Mouse (Mus musculus) liver, embryonic 11.5 days (tissue): Measurements from ENCODE around the gene Paf1. TPM values are rescaled to one million over a fixed set of nuclear protein-coding genes. Genes with fewer than 3 reads are reported as not detected.

Source experiments
- ATAC-seq: fragments of 200-750 bp; cut with Nextera tagmentation; replicated peaks from 2 replicates; pipeline ENCODE4 v1.8.0; 2017; ENCODE audit warnings: moderate number of reproducible peaks, mild to moderate bottlenecking, moderate TSS enrichment, moderate library complexity; ENCODE audit not compliant: low FRiP score
- DNase-seq: peaks from one replicate; pipeline ENCODE4 v3.0.0-alpha.2; 2017; ENCODE audit warnings: low spot score
- H3K27ac ChIP-seq: fragments of 300-500 bp; sonication (generic); 2 replicates; pipeline ENCODE4 v1.5.1; 2014; ENCODE audit warnings: mild to moderate bottlenecking, low read depth, low read length, control low read depth
- H3K27me3 ChIP-seq: fragments of 300-500 bp; sonication (generic); replicated peaks from 2 replicates; pipeline ENCODE4 v1.6.1; 2014; ENCODE audit warnings: low read length, mixed read lengths; ENCODE audit not compliant: control insufficient read depth, insufficient read depth
- H3K36me3 ChIP-seq: fragments of 300-500 bp; sonication (generic); 2 replicates; pipeline ENCODE4 v1.6.1; 2014; ENCODE audit warnings: mild to moderate bottlenecking, low read length, moderate library complexity, mixed read lengths; ENCODE audit not compliant: control insufficient read depth, insufficient read depth
- H3K4me1 ChIP-seq: fragments of 300-500 bp; sonication (generic); replicated peaks from 2 replicates; pipeline ENCODE4 v1.6.1; 2014; ENCODE audit warnings: low read length, mixed read lengths; ENCODE audit not compliant: control insufficient read depth, insufficient read depth
- H3K4me2 ChIP-seq: fragments of 300-500 bp; sonication (generic); 2 replicates; pipeline ENCODE4 v1.6.1; 2014; ENCODE audit warnings: mild to moderate bottlenecking, control low read depth, moderate library complexity
- H3K4me3 ChIP-seq: fragments of 300-500 bp; sonication (generic); 2 replicates; pipeline ENCODE4 v1.5.1; 2014; ENCODE audit warnings: low read depth, low read length, control low read depth
- H3K9ac ChIP-seq: fragments of 300-500 bp; sonication (generic); 2 replicates; pipeline ENCODE4 v1.6.1; 2014; ENCODE audit warnings: low read depth, low read length, control low read depth
- H3K9me3 ChIP-seq: fragments of 300-500 bp; sonication (generic); 2 replicates; pipeline ENCODE4 v1.6.1; 2016; ENCODE audit warnings: low read length, inconsistent platforms, mixed read lengths; ENCODE audit not compliant: control insufficient read depth
- WGBS: fragments of 180-500 bp; shearing (Covaris S2); extraction: QIAGEN DNeasy Blood & Tissue Kit; methylation state at CpG from one replicate; pipeline ENCODE4 v1.1.7; 2014; 5-methylcytosine and 5-hydroxymethylcytosine counted together
- polyA plus RNA-seq: library from polyadenylated mRNA; unstranded; fragments of >200 nt; fragmentation: Nextera tagmentation; extraction: Ambion mirVana; gene quantifications from 2 replicates; pipeline ENCODE4 v1.2.1, GENCODE M21; 2014

The Paf1 gene
- polyA plus RNA-seq, 1 experiment from 2014 or later = 58.6 TPM

DNA sequence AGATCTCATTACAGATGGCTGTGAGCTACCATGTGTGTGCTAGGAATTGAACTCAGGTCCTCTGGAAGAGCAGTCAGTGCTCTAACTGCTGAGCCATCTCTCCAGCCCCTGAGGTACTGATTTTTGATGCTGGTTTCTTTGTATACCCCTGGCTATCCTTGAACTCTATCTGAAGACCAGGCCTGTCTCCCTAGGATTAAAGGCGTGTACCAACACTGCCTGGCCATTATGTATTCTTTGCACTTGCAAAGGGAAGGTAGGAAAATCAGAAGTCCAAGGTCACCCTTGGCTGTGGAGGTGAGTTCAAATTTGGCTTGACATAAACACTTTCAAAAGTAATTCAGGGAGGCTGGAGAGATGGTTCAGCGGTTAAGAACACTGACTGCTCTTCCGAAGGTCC is 38.2 kb upstream of the Paf1 start:
- H3K9me3 ChIP-seq = no peaks in the 10 kb centered on the region
- H3K4me2 ChIP-seq = no peak overlapping the region
- peaks cover 25% of the 10 kb centered on the region for H3K4me1 ChIP-seq
- no peak for ATAC-seq
- no peak for DNase-seq
- no peaks in the 10 kb centered on the region for H3K27me3 ChIP-seq
- H3K9ac ChIP-seq = no peak overlapping the region
- no peak overlapping the region for H3K27ac ChIP-seq
- H3K36me3 ChIP-seq = peaks cover 32% of the 10 kb centered on the region
- WGBS = 92% methylated on average over 3 of the region's 3 CpGs
- H3K4me3 ChIP-seq = no peak overlapping the region

DNA sequence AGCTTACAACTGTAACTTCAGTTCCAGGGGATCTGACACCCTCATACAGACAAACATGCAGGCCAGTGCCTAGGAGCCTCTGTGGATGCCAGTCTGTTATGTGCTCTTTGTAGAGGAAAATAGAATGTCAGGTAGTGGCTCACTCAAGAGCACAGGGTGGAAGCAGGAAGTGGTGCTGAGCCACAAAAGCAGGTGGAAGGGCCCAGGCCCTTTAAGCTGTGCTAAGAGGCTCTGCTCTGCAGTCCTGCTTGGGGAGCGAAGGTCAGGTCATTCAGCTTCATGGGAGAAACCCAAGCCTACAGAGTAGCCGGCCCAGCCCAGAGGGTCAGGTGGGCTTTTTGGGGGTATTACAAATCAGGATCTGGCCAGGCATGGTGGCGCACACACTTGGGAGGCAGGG is 37.5 kb upstream of the Paf1 start:
- DNase-seq (no peak), ATAC-seq (no peak)
- H3K4me3 ChIP-seq = no peak overlapping the region
- H3K4me1 ChIP-seq = peaks cover 21% of the 10 kb centered on the region
- no peak overlapping the region for H3K27ac ChIP-seq
- H3K27me3 ChIP-seq = no peaks in the 10 kb centered on the region
- no peak overlapping the region for H3K4me2 ChIP-seq
- H3K9ac ChIP-seq = no peak overlapping the region
- no peaks in the 10 kb centered on the region for H3K9me3 ChIP-seq
- 84% methylated on average over 3 of the region's 3 CpGs for WGBS
- H3K36me3 ChIP-seq = peaks cover 35% of the 10 kb centered on the region

DNA sequence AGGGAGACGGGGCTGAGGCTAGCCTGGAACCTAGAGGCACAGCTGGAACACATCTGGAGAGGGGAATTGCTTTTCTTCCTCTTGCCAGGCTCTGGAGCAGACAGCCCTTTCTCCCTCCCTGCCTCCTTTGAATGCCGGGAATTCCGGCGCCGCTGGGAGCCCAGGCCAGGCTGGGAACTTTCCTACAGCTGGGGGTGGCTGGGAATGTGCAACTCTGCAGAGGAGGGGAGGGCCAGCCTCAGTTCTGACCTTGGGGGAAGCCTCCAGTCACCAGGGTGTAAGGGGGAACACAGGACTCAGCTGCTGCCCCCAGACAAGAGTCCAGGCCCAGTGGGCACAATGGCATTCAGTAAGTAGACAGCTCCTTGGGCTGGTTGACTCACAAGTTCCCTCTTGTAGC is 35.8 kb upstream of the Paf1 start:
- Histone ChIP-seq H3K4me3 (no peak overlapping the region), H3K4me1 (peaks cover 15% of the 10 kb centered on the region), H3K27ac (peak overlapping the region; percentile 67), H3K27me3 (no peaks in the 10 kb centered on the region), H3K36me3 (peaks cover 38% of the 10 kb centered on the region), H3K9me3 (no peaks in the 10 kb centered on the region), H3K9ac (no peak overlapping the region), H3K4me2 (peak overlapping the region; percentile 13)
- WGBS = 23% methylated on average over 5 of the region's 5 CpGs
- ATAC-seq (no peak), DNase-seq (no peak)

DNA sequence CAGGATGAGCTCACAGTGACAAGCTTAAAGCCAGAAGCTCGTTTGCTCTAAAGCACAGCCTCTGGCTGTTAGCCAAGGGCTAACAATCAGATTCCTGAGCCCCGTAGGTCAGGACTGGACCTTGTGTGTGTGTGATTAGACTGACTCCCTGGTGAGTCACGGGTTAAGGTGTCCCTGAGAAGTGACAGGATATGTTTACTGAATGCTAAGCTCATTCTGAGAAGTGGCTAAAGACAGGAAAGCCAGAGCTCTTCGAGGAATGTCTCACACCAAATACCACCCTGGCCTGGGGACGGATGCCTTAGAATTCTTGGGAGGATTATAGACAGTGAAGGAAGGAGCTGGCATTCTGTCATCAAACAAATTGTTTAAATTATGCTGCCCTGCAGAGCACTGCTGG is 34.8 kb upstream of the Paf1 start:
- H3K27me3 ChIP-seq = no peaks in the 10 kb centered on the region
- ATAC-seq (peak; percentile 26; the same call in 1 of the 2 replicates), DNase-seq (no peak)
- 11% methylated on average over 5 of the region's 5 CpGs for WGBS
- peaks cover 15% of the 10 kb centered on the region for H3K4me1 ChIP-seq
- no peaks in the 10 kb centered on the region for H3K9me3 ChIP-seq
- peaks cover 37% of the 10 kb centered on the region for H3K36me3 ChIP-seq
- H3K4me3 ChIP-seq = no peak overlapping the region
- peak overlapping the region; percentile 13 for H3K4me2 ChIP-seq
- no peak overlapping the region for H3K9ac ChIP-seq
- H3K27ac ChIP-seq = peak overlapping the region; percentile 17; the same call in 1 of the 2 replicates

DNA sequence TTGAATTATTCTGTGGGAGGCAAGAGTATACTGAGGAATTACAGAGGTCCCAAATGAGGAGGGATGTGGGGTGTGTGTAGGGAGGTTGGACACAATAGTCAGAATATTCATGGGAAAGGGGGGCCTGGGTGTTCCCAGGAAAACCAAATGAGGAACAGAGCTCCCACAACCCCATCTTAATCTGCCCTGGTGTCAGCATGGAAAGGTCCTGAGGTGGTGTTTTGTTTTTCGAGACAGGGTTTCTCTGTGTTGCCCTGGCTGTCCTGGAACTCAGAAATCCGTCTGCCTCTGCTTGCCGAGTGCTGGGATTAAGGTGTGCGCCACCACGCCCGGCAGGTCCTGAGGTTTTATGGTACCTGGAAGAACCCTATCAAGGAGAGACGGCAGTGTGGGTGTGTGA is 34.3 kb upstream of the Paf1 start:
- Histone ChIP-seq H3K27ac (0 out of 2 replicates have a peak overlapping the region, but pooled peaks have one; percentile 2), H3K4me3 (no peak overlapping the region), H3K4me1 (peaks cover 13% of the 10 kb centered on the region), H3K9me3 (no peaks in the 10 kb centered on the region), H3K4me2 (no peak overlapping the region; the same call in 1 of the 2 replicates), H3K36me3 (peaks cover 32% of the 10 kb centered on the region), H3K27me3 (no peaks in the 10 kb centered on the region), H3K9ac (no peak overlapping the region)
- DNase-seq (no peak), ATAC-seq (no peak)
- 67% methylated on average over 7 of the region's 7 CpGs for WGBS

DNA sequence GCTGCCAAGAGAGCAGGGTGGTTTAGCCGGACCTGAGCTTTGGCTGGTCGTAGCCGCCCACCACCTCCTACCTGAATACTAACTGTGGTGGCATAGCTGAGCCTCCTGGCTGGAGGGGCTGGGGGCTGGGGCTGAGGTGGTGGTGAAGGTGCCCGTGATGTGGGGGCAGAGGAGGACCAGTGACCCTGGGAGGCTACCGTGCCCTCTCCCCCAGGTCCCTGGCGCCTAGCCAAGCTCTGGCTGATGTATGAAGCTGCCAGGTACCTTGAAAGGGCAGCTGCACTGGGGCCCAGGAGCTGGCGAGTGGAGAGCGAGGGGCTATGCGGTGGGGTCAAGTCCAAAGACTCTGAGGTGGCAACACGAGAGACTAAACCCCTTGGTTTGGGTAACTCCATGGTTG is 32.9 kb upstream of the Paf1 start:
- WGBS = 90% methylated on average over 10 of the region's 10 CpGs
- no peak overlapping the region for H3K4me2 ChIP-seq
- no peak overlapping the region for H3K9ac ChIP-seq

DNA sequence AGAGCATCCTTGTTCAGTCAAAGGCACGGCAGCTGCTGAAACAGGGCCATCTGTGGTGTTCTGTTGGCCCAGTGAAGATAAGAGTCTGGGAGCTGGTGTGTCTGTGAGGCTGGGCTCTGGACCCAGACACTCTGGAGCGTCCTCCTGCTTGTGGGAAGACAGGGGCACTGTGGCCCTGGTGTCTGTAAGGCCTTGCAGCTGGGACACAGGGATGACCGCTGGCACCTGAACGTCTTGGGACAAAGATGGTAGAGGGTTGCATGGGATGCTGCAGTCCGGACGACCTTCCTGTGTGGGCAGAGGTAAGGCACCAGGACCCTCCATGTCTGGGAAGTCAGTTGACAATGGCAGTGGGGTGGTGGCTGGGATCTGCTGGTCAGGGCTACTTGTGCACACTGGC is 32.5 kb upstream of the Paf1 start:
- H3K36me3 ChIP-seq = peaks cover 31% of the 10 kb centered on the region
- H3K27ac ChIP-seq = no peak overlapping the region
- H3K4me3 ChIP-seq = no peak overlapping the region
- ATAC-seq (no peak), DNase-seq (no peak)
- H3K4me1 ChIP-seq = peaks cover 10% of the 10 kb centered on the region
- no peaks in the 10 kb centered on the region for H3K27me3 ChIP-seq
- H3K4me2 ChIP-seq = no peak overlapping the region
- WGBS = 89% methylated on average over 6 of the region's 6 CpGs
- H3K9me3 ChIP-seq = no peaks in the 10 kb centered on the region
- no peak overlapping the region for H3K9ac ChIP-seq

More for the DNA sequence above, 32.9 kb upstream of the Paf1 start:
- no peaks in the 10 kb centered on the region for H3K9me3 ChIP-seq
- DNase-seq (no peak), ATAC-seq (no peak)
- no peaks in the 10 kb centered on the region for H3K27me3 ChIP-seq
- H3K27ac ChIP-seq = no peak overlapping the region
- peaks cover 30% of the 10 kb centered on the region for H3K36me3 ChIP-seq
- H3K4me3 ChIP-seq = no peak overlapping the region
- peaks cover 10% of the 10 kb centered on the region for H3K4me1 ChIP-seq

DNA sequence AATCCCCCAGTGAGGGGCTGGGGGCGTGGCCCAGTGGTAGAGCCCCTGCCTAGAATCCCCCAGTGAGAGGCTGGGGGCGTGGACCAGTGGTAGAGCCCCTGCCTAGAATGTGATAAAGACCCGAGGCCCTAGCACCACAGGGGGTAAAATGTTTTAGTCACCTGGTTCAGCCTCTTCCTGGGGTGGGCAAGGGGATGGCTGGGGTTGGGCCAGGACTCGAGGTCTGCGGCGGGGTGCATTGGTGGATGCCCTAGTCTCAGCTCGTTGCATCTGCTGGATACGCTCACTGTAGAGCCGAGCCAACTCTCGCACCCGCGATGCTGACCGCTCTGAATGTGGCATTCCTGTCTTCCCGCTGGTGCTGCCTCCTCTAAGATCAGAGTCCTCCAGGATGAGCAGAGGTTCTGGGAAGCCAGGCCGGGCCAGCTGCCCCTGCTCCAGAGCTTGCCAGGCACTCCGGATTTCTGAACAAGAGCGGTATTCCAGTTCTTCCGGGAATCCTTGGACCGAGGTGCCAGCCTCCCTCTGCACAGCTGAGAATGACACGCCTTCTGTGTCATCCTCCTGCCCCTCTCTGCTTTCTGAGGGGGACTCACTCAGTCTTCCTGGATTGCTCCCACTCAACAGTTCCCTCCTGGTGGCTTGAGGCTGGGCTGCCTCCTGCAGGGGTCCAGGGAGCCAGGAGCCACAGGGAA is 31.0 kb upstream of the Paf1 start:
- Histone ChIP-seq H3K4me3 (no peak overlapping the region), H3K27ac (no peak overlapping the region), H3K36me3 (peaks cover 31% of the 10 kb centered on the region), H3K4me2 (no peak overlapping the region), H3K9ac (no peak overlapping the region), H3K4me1 (peaks cover 10% of the 10 kb centered on the region), H3K27me3 (no peaks in the 10 kb centered on the region), H3K9me3 (no peaks in the 10 kb centered on the region)
- WGBS = 92% methylated on average over 20 of the region's 20 CpGs
- no peak for DNase-seq
- ATAC-seq = no peak

DNA sequence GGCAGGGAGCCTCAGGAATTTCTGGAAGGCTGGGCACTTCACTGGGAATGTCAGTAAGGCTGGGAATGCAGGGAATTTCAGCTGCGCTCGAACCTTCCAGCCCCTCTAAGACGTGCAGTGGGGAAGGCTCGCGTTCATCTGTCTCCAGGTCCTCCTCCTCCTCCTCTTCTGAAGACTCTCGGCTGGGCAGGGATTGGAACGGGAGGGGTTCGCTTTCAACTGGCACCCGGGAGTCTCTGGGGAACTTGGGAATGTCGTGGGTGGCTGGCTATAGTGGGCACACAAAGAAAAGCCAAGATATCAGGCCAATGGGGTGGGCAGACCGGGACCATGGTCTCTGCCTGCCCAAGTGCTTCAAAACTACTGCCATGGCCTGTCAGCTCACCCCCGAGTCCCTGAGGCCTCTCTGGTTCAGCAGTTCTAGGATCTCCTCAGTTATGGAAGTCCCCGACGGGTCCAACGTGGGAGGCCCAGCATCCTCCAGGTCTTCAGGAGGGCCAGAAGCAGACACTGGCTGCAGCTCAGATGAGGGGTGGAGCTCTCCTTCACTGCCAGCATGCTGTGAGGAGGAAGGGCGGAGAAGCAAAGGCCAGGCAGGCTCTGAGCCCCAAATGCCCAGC is 30.2 kb upstream of the Paf1 start:
- Histone ChIP-seq H3K4me3 (no peak overlapping the region), H3K4me2 (no peak overlapping the region), H3K4me1 (peaks cover 4% of the 10 kb centered on the region), H3K9ac (no peak overlapping the region), H3K36me3 (peaks cover 36% of the 10 kb centered on the region), H3K9me3 (no peaks in the 10 kb centered on the region), H3K27me3 (no peaks in the 10 kb centered on the region), H3K27ac (no peak overlapping the region)
- 76% methylated on average over 16 of the region's 16 CpGs for WGBS
- DNase-seq (no peak), ATAC-seq (no peak)
